Mouse (Mus musculus): ENCODE measurements around the gene Trim56.

DNA sequence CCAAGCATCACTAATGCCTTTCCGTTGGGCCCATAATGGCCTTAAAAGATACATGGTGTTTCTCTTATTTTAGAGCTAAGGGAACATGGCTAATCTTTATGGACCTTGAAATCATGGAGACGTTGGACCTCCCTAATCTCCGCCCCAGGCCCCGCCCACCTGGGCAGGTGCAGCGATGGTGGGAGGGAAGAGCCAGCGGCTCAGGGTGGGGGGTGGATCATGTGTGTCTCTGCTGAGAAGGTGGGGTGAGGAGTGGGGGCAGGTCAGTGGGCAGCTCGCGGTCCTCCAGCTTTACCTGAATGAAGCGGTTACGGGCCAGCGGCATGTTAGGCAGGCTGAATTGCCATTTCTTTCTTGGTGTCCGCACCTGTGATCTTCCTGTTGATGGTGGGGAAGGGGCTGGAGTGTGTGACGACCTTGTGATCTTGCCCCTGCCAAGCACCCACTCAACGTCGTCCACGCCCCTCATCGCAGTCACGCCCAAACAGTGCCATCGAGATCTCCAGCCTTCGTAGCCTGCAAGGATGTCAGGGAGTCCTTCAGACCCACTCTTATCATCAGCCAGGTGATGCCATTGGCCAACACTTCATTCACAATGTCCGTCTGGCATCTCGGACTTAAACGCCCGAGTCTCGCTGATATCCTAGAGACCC lies 5.9 kb downstream of the Trim56 start:
- TF ChIP-seq CTCF (IDR thresholded peaks at IDR 0.05): no peak
- no peak for TF ChIP-seq EP300 (IDR thresholded peaks at IDR 0.05)

Measured in lung, postnatal 0 days (tissue).